Mouse (Mus musculus): ENCODE measurements around the gene Zfp189.

DNA sequence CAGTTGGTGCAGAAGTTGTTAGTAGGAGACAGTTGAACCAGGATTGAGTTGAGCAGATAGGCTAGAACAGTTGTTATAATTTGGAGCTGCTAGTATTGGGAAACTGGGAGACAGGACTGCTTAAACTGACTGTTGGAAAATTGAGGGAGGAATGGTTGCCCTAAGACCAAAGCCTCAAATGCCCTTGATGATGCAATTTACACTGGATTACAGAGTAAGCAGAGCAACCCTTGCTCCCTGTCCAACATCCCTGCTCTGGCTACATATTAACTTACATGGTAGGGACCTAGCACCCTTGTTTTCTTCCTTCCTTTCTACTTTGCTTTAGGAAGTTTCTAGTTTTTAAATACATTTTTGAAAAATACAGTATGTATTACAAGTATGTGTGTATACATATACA, 35.5 kb upstream of the Zfp189 start:
- TF ChIP-seq CTCF (IDR thresholded peaks at IDR 0.05; ENCODE audit: extremely low read depth, insufficient read depth, insufficient read length, insufficient replicate concordance) (no peak), POLR2A (IDR thresholded peaks at IDR 0.05; ENCODE audit: low read depth, low read length) (no peak)

Measured in spleen, adult 2 months (tissue).